Comparison of ENCODE assay signal across 17 mouse cellular contexts in genomic region chr7:89640944-89641661, GRCm38 (mm10). TPM values are rescaled to one million over a fixed set of nuclear protein-coding genes. Genes with fewer than 3 reads are reported as not detected.
DNase-seq lines count a peak whose midpoint lies in the region; ATAC-seq and TF ChIP-seq lines count a peak whose summit lies in the region.
"Had no signal": no experiment of that assay in that cellular context is flagged by ENCODE, and none has a peak within 500 bp of the region (broad histone marks: within the 10 kb centered on the region; RNA-seq: fewer than 3 reads in every experiment).

No protein-coding gene starts in this region.

- H3K36me3 ChIP-seq in CH12.LX (replicated peaks in 1 of 2; ENCODE audit: control insufficient read depth in 1 of 2, insufficient read depth in 1 of 2, low read length in 1 of 2) = no peaks in the 10 kb centered on the region
- H3K36me3 ChIP-seq in heart, embryonic 12.5 days = no peaks in the 10 kb centered on the region
- H3K36me3 ChIP-seq: embryonic facial prominence, embryonic 12.5 days; forebrain, embryonic 12.5 days; liver, embryonic 12.5 days; neural tube, embryonic 15.5 days had no signal

- H3K27me3 ChIP-seq in CH12.LX (replicated peaks) = no peaks in the 10 kb centered on the region
- H3K27me3 ChIP-seq in heart, embryonic 12.5 days (replicated peaks) = no peaks in the 10 kb centered on the region
- H3K27me3 ChIP-seq: embryonic facial prominence, embryonic 12.5 days; forebrain, embryonic 12.5 days; neural tube, embryonic 15.5 days had no signal

- H3K4me1 ChIP-seq in CH12.LX (ENCODE audit: control insufficient read depth in 1 of 2, insufficient read depth in 2 of 2) = peaks cover 5 to 10% of the 10 kb centered on the region in 2 experiments; a peak in 3 of 4 replicates
- peaks cover 17% of the 10 kb centered on the region for H3K4me1 ChIP-seq in heart, embryonic 12.5 days (replicated peaks)
- H3K4me1 ChIP-seq: embryonic facial prominence, embryonic 12.5 days; liver, embryonic 12.5 days; neural tube, embryonic 15.5 days had no signal

- no peak for TF ChIP-seq CTCF in CH12.LX (conservative IDR thresholded peaks at IDR 0.05 in 1 of 2, IDR thresholded peaks at IDR 0.05 in 1 of 2; ENCODE audit: low read depth in 2 of 2, low read length in 2 of 2)

- DNase-seq in layer of hippocampus, adult 9-11 months = peak; percentile 49
- no peak for DNase-seq in layer of hippocampus, postnatal 25 days (ENCODE audit: extremely low spot score in 1 of 2, low spot score in 1 of 2)
- DNase-seq in CH12.LX (ENCODE audit: extremely low read depth) = peak; percentile 23
- DNase-seq in lung, postnatal 10 days = peak; percentile 47
- DNase-seq in kidney, postnatal 10 days = no peak
- DNase-seq: adrenal gland, adult 2 months; right cerebral cortex, adult 18-20 months; thymus, adult 18-20 months had no signal

- H3K4me2 ChIP-seq in CH12.LX (ENCODE audit: insufficient read depth, low read depth, poor library complexity, severe bottlenecking) = no peak overlapping the region
- H3K4me2 ChIP-seq in heart, embryonic 12.5 days = no peak overlapping the region
- H3K4me2 ChIP-seq: embryonic facial prominence, embryonic 12.5 days; forebrain, embryonic 12.5 days; liver, embryonic 12.5 days; neural tube, embryonic 15.5 days had no signal

- no peak for TF ChIP-seq POLR2A in CH12.LX (IDR thresholded peaks at IDR 0.05; ENCODE audit: low read depth, low read length)

- H3K79me2 ChIP-seq in CH12.LX (replicated peaks; ENCODE audit: control insufficient read depth, extremely low read depth, insufficient read depth, poor library complexity, severe bottlenecking) = no peaks in the 10 kb centered on the region

- no peak for ATAC-seq in heart, embryonic 12.5 days (ENCODE audit: insufficient number of reproducible peaks, low FRiP score)
- ATAC-seq in erythroblast, adult 5-6 weeks (replicated peaks; ENCODE audit: low FRiP score, poor library complexity, severe bottlenecking) = no peak
- ATAC-seq: inflammation-experienced regulatory T-cells, adult 6 months; liver, embryonic 12.5 days had no signal

- in situ Hi-C loops in CH12.LX (cut with MboI; ENCODE audit: low pct_ligation_motif_present, low pct_unique_long_range_greater_than_20kb, low sequenced_read_pairs) = no loop called here

- dilution Hi-C loops in CH12.LX (cut with MboI; ENCODE audit: extremely low pct_ligation_motif_present, extremely low pct_unique_long_range_greater_than_20kb, low sequenced_read_pairs) = no loop called here

- 33% methylated on average over 8 of the region's 8 CpGs for WGBS in heart, embryonic 12.5 days

- no peak overlapping the region for H3K27ac ChIP-seq in CH12.LX (ENCODE audit: insufficient read depth, low read depth)
- H3K27ac ChIP-seq in heart, embryonic 12.5 days (ENCODE audit: poor library complexity, severe bottlenecking) = peak overlapping the region; percentile 13; the same call in 1 of the 2 replicates
- H3K27ac ChIP-seq: embryonic facial prominence, embryonic 12.5 days; forebrain, embryonic 12.5 days; liver, embryonic 12.5 days; neural tube, embryonic 15.5 days had no signal

- no peak overlapping the region for H3K4me3 ChIP-seq in CH12.LX (replicated peaks in 1 of 3; ENCODE audit: low read depth in 2 of 3, low read length in 2 of 3, poor library complexity in 1 of 3)
- no peak overlapping the region for H3K4me3 ChIP-seq in heart, embryonic 12.5 days
- H3K4me3 ChIP-seq: embryonic facial prominence, embryonic 12.5 days; forebrain, embryonic 12.5 days; liver, embryonic 12.5 days; neural tube, embryonic 15.5 days had no signal

- TF ChIP-seq EP300 in CH12.LX (IDR thresholded peaks at IDR 0.05; ENCODE audit: low read length) = no peak

- H3K9ac ChIP-seq in CH12.LX (ENCODE audit: insufficient read depth, low read depth) = no peak overlapping the region
- H3K9ac ChIP-seq in heart, embryonic 12.5 days = no peak overlapping the region
- H3K9ac ChIP-seq: embryonic facial prominence, embryonic 12.5 days; forebrain, embryonic 12.5 days; liver, embryonic 12.5 days; neural tube, embryonic 15.5 days had no signal

- no peaks in the 10 kb centered on the region for H3K9me3 ChIP-seq in CH12.LX (replicated peaks; ENCODE audit: low read length)
- H3K9me3 ChIP-seq in heart, embryonic 12.5 days (replicated peaks) = no peaks in the 10 kb centered on the region
- H3K9me3 ChIP-seq: embryonic facial prominence, embryonic 12.5 days; forebrain, embryonic 12.5 days; liver, embryonic 12.5 days; neural tube, embryonic 15.5 days had no signal

- TF ChIP-seq RAD21 in CH12.LX (IDR thresholded peaks at IDR 0.05; ENCODE audit: low read depth, low read length) = no peak

TF ChIP-seq in CH12.LX, 34 proteins besides CTCF, POLR2A, EP300 and RAD21:
- TF ChIP-seq GABPA (IDR thresholded peaks at IDR 0.05; ENCODE audit: insufficient replicate concordance, low read depth, low read length) (no peak), ETS1 (conservative IDR thresholded peaks at IDR 0.05; ENCODE audit: low read depth, low read length) (no peak), ELF1 (IDR thresholded peaks at IDR 0.05; ENCODE audit: low read depth, low read length) (no peak), NRF1 (IDR thresholded peaks at IDR 0.05; ENCODE audit: low read depth, low read length) (no peak), USF1 (IDR thresholded peaks at IDR 0.05; ENCODE audit: low read depth, low read length) (no peak), BHLHE40 (IDR thresholded peaks at IDR 0.05; ENCODE audit: low read depth, low read length) (no peak), TCF12 (IDR thresholded peaks at IDR 0.05; ENCODE audit: low read depth, low read length) (no peak), SIN3A (IDR thresholded peaks at IDR 0.05; ENCODE audit: low read length) (no peak), ZC3H11A (IDR thresholded peaks at IDR 0.05; ENCODE audit: low read depth, low read length) (no peak), CHD2 (IDR thresholded peaks at IDR 0.05; ENCODE audit: low read length) (no peak), HCFC1 (IDR thresholded peaks at IDR 0.05; ENCODE audit: low read depth, low read length) (no peak), RCOR1 (conservative IDR thresholded peaks at IDR 0.05; ENCODE audit: low read depth, low read length) (no peak), MYC (IDR thresholded peaks at IDR 0.05; ENCODE audit: low read depth, low read length) (no peak), MAZ (IDR thresholded peaks at IDR 0.05; ENCODE audit: low read depth, low read length) (no peak), JUND (conservative IDR thresholded peaks at IDR 0.05; ENCODE audit: low read depth, low read length) (no peak)

RNA-seq across cellular contexts. Expression of gene Me3, which starts 8.9 kb away (rescaled TPM):
- 10 to 100 TPM; 85.8 to 90.6 TPM for total RNA-seq in layer of hippocampus, postnatal 25 days (2021)
- total RNA-seq in CH12.LX (2012; rRNA removed) (not detected in 2 replicates), CH12.LX (2014; rRNA removed) (not detected in 2 replicates)
- polyA plus RNA-seq in CH12.LX (2012; ENCODE audit: insufficient read length, low read depth) = not detected in 2 replicates
- polyA plus RNA-seq in heart, embryonic 12.5 days (2016; fragmentation: Nextera tagmentation; extraction: Ambion mirVana) = 2.7 and 3.8 TPM in 2 replicates
- total RNA-seq in erythroblast, adult 5-6 weeks (2015; ENCODE audit: low replicate concordance) = not detected in 2 replicates
- total RNA-seq in erythroblast, adult 5-6 weeks (2017; ENCODE audit: low replicate concordance) = 0.14 and 0.26 TPM in 2 replicates
- total RNA-seq: hematopoietic stem cell, adult 5-6 weeks; megakaryocyte-erythroid progenitor cell, adult 5-6 weeks had no signal

Comparison
In these comparisons a context has a peak if more than half of its experiments do, and no peak if none do; other contexts are left out.
1. DNase-seq: peak in layer of hippocampus, adult 9-11 months (single experiment), CH12.LX (single experiment) and lung, postnatal 10 days (single experiment); none in layer of hippocampus, postnatal 25 days (0 of 2) and kidney, postnatal 10 days (single experiment).
2. RNA of gene Me3, which starts 8.9 kb away (total RNA-seq): 85.8 to 90.6 TPM in layer of hippocampus, postnatal 25 days; 0.14 to 0.26 TPM in erythroblast, adult 5-6 weeks and not detected in CH12.LX; every median in the first group is over 10 times any median in the second.